Mouse (Mus musculus) gastrocnemius, adult 8-10 months (tissue): ENCODE measurements around the gene Tgm1. TPM values are rescaled to one million over a fixed set of nuclear protein-coding genes. Genes with fewer than 3 reads are reported as not detected.
A peak's percentile ranks its signal among the peaks of the same experiment; 100 is the strongest.

ENCODE experiments used
- DNase-seq, 2 experiments: peaks; one replicate each; pipeline ENCODE4 v3.0.0; 2022; ENCODE audit warnings: low spot score in 2 of 2
- total RNA-seq, 4 experiments: library from RNA; stranded (reverse); gene quantifications; 2 replicates each; pipeline ENCODE4 v1.2.4; 2022

Tgm1 gene
- total RNA-seq, 4 experiments from 2014 or later = 0.09 to 0.12 (median 0.11) TPM; not detected in 1

GRCm38 (mm10) chr14:55724411-55724871 is 10.7 kb upstream of the Tgm1 start:
- peak in 1 of 2 experiments; percentile 5 for DNase-seq

DNA sequence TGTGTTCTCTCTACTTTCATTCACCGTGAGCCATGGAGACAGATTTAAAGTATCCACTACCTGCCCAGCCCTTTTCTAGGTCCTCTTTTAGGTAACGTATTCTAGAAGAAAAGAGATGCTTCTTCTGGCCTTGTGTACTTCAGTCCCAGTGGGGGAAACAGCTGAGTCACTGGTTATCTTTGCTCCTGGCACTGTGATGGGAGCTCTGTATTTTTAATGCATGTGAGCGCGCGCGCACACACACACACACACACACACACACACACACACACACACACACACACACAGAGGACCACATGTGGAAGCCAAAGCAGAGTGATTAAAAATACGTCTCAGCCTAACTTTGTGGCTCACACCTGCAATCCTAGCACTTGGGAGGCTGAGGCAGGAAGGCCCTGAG is 9.7 kb upstream of the Tgm1 start:
- no peak for DNase-seq

DNA sequence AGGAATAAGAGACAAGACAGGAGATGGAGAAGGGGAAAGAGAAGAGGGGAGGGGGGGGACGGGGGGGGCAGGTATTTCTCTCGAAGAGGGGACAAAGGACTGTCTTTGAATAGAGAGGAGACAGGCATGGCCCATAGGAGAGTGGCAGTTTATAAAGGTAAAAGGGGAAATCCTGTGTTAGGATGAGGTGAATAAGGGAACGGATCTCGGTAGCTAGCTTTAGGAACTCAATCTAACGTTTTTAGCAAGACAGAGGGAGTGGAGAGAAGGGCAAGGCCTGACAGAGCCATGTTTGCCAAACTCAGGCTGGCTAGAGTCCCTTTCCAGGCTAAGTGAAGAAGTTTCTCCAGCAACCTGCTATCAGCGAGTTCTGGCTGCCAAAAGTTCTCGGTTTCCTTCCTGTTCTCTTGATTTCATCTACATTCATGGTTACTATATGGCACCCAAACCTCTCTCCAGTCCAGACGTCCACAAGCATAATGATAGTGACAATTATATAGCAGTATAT is 8.8 kb upstream of the Tgm1 start:
- DNase-seq = no peak

- peak; percentile 87 to 91 for DNase-seq
Observed at GRCm38 (mm10) chr14:55721700-55722437, 8.1 kb upstream of the Tgm1 start, which contains the start of gene Rabggta. Gene Rabggta (minus strand): TSS chr14:55722263.

DNA sequence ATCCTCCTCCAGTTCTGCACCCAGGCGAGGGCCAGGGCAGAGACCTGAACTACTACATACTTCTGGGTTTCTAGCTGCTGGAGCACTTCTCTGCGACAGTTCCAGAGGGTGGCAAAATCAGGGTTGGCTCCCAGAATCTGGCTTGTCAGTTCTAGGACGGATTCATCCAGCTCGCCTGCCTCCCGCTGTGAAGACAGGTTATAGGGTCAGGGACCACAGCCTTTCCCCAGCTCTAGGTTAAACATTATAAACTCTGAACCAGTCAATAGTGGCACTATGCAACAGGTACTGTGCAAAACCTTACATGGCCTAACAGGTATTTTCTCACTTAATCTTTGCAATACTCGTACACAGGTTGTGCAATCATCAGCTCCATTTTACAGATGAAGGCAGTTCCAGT is 7.3 kb upstream of the Tgm1 start:
- no peak for DNase-seq

DNA sequence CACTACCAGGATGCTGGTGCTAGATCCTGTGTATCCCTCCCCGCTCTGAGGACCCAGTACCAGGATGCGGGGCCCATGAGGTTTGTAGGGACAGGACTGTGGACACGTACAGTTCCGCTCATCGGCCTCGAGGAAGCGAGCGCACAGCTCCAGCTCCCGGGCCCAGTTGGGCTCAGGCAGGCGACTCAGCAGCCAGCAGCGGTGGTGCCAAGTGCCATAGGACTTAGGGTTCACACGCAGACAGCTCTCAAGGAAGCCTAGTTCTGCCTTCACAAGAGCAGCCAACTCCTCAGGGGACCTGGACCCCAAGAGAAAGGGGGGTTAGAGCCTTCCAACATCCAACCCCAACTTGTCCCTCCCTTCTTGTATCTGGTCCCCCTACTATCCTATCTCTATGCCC is 6.9 kb upstream of the Tgm1 start:
- no peak for DNase-seq

GRCm38 (mm10) chr14:55719737-55720136 is 6.0 kb upstream of the Tgm1 start:
- no peak for DNase-seq

GRCm38 (mm10) chr14:55716884-55717283 is 3.2 kb upstream of the Tgm1 start:
- no peak for DNase-seq

DNA sequence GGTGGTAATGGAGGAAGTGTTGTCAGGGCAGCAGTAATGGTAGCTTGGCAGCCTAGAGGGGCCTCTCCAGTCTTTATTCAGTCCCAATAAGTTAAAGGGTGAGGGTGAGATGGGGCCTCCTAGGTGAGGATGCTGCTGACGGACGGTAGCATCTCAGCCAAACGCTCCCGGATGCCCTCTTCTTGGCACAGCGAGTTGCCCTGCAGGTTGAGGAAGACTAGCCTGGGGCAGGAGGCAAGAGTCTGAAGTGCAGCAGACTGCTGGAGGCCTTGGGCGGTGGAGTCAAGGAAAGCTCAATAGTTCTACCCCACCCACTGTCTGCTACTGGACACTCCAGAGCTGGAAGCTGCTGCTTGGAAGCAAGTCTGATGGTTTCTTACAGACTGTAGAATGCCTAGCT is 2.5 kb upstream of the Tgm1 start:
- no peak for DNase-seq

GRCm38 (mm10) chr14:55714893-55715292 is 1.2 kb upstream of the Tgm1 start:
- DNase-seq = no peak

- DNase-seq = no peak
Observed at GRCm38 (mm10) chr14:55713007-55713728, 558 bp downstream of the Tgm1 start.

DNA sequence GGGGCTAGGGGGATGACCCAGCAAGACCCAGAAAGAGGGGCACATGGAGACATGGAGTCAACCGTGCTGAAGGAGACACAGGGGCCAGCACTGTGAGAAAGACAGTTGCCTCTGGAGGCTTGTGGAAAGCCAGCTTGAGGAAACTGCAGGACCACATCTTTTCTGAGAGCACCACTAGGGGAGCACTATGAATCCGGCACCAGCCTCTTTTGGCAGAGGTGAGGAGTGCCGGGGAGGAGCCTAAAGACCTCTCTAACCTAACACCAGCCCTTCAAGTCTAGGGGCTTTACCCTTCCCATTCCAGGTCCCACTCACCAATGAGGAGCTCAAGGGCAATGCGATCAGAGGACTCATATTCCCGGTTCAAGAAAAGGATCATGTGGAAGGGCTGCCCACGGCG is 1.9 kb downstream of the Tgm1 start:
- DNase-seq = no peak

DNA sequence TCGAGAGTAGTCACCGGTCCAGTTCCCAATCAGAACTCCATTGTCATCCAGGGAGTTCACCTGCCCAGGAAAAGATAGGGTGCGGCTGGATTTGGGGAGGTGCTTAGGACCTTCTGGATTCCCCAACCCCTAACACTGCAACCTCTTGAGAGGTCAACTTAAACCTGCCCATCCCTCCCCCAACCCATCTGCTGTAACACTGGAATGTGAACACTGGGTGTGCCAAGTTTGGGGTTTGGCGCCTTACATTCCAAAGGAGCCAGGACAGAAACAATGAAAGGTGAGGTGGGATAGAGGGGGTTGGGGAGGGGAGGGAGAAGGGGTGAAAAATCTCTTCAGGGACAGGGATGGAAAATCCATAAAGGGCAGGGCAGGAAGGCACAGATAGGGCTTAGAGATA is 4.2 kb downstream of the Tgm1 start:
- no peak for DNase-seq

DNA sequence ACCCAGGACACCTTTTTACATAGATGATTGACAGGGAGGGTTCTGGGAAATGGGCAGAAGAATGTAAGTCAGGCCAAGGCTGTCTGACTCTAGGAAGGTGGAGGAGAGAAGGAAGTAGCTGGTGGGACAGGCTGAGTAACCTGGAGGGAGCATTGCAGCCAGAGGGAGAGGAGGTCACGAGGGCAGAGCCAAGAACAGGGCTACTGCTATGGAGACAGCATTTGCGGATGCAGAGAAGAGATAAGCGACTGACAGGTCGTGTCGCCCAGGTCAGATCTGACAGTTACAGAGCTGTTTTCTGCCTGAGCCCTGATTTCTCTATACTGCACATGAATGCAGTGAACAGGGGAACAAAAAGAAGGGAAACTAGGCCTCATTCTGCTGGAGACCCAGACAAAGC is 6.3 kb downstream of the Tgm1 start:
- DNase-seq = no peak

GRCm38 (mm10) chr14:55706051-55706600 is 7.6 kb downstream of the Tgm1 start:
- no peak for DNase-seq

GRCm38 (mm10) chr14:55702761-55703160 is 11.0 kb downstream of the Tgm1 start:
- DNase-seq = no peak

GRCm38 (mm10) chr14:55701131-55701530 is 12.6 kb downstream of the Tgm1 start:
- DNase-seq = no peak

DNA sequence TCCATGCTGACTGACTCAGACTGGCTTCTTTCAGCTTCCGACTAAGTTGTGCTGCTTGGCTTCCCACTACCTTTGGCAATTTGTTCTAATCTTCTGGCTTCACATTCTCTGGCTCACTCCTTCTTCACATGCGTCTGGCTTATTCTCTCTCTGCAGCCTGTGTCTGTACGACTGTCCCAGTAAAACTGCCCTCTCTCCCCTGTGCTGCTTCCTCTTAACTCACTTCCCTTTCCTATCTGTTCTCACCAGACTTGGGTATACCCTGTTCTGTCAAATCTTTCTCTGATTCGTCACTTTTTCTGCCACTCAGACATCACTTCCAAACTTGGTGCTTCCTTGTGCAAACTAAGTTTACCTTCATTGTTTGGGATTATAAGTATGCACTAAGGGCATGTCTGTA is 16.5 kb downstream of the Tgm1 start:
- DNase-seq = no peak

DNA sequence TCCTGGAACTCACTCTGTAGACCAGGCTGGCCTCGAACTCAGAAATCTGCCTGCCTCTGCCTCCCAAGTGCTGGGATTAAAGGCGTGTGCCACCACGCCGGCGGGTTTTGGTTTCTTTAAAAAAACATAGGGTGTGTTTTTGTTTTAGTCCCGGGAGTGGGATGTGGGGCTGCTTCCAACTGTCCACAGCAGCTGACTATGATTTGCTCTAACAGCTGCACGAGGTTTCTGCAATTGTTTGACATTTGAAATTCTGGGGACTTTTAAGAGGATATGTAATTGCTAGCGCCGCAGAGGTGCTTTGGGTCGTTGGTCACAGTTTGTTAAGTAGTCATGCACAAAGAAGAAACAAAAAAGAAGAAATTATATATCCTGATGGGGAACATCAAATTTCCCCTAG is 24.3 kb downstream of the Tgm1 start:
- no peak for DNase-seq

DNA sequence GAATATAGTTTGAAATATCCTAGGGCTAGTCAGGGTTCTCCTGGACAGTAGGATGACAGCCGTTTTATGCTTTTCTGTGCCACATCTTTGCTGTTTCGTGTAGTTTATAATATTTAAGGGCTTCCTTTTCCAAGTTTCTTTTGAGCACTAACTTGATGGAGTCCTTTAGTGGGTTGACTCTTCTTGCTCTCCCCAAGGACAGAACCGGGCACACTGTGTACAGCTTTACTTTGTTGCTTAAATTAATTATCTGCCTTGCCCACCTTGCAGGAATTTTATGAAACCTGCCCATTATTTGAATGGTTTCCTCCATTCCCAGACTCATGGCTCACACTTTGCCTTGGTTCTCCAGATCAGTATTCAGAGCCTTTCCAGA is 31.6 kb downstream of the Tgm1 start:
- DNase-seq = no peak

DNA sequence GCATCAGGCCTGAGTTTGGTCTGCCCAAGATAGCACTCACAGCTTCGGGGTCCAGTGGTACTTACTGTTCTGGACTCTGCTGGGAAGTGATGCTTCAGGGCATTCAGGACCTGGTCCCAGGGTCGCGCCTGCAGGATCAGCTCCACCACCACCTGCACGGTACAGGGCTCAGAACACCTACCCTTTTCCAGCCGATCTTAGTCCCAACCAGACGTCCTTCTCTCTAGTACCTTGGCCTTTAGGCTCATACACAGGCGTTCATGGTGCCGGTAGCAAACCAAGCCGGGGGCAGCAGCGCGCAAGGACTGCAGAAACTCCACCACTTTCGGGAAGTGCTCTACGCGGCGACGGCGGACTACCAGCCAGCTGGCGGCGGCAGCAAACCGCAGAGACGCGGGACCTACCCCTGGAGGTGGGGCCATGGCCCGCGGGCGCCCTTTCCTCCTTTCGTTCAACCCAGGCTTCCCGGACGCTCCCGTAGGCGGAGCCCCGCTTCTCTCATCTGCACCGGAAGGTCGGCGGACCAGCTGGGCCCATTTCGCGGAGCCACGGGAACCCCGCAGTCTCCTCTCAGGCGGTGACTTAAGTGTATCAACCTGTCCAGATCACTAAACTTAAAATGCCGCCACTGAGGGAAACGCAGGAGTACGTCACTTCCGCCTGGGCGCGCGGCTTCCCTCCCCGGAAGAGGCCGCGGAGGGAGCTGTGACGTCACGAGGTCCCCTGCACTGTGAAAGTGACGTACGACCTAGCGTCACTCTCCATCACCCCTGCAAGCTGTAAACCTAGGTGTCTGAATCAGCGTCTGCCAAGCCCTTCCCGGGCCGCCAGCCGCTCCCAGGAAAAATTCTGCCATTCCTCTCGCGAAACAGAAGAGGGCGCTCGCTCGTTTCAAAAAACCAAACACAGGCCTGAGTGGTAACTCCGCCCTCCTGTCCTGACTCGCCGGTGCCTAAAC is 32.3 kb downstream of the Tgm1 start, which contains the start of gene Tinf2:
Gene Tinf2, minus strand, starts transcription at position 661 of the 958 bp plus-strand sequence.
- peak; percentile 79 to 87 for DNase-seq
